Mouse (Mus musculus): Measurements from ENCODE around the gene Kirrel3.

DNA sequence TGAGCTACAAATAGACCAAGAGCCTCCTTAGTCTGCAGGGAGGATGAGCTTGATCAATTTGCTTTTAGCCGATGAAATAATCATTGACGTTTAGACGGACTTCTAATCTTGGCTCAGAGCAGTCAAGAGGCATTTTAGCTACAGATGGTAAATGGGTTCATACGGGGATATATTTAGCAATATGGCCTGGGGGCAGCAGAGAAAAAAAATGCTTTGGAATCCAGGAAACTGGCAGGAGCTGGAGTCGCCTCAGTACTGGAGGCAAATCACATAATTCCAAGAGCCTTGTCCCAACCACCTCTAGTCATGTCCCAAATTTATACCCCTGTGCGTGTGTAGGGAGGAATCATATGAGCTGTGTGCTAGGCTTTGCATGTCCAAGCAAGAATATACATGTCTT, 132.4 kb downstream of the Kirrel3 start:
- TF ChIP-seq CTCF (IDR thresholded peaks at IDR 0.05; ENCODE audit: low read depth, low read length) (no peak), POLR2A (IDR thresholded peaks at IDR 0.05; ENCODE audit: borderline replicate concordance, low read depth, low read length) (no peak)
